Mouse (Mus musculus) mouse trophoblast stem cell (cell line): ENCODE data around the gene Ice2.

ENCODE experiments used
- in situ Hi-C, 2 experiments: fragments of 300-500 bp; cut with MseI, MboI; formaldehyde crosslinking; loops; 2 replicates in 1 of 2; 3 replicates in 1 of 2; pipeline ENCODE4 v1.15.1; 2025

Ice2 gene

GRCm38 (mm10) chr9:69397760-69398452, at the start of gene Ice2:
Gene Ice2, plus strand, starts transcription at chr9:69397906.
- in situ Hi-C loops, result no loop called here

GRCm38 (mm10) chr9:69349537-69349936, 48.2 kb upstream of the Ice2 start:
- in situ Hi-C loops, result no loop called here

- in situ Hi-C loops, result loop anchor here in 1 of 2 experiments (25.0 kb wide), 1 partner anchor 133 kb away; no protein-coding TSS in a partner anchor
Measured at GRCm38 (mm10) chr9:69354228-69354627, 43.5 kb upstream of the Ice2 start.

DNA sequence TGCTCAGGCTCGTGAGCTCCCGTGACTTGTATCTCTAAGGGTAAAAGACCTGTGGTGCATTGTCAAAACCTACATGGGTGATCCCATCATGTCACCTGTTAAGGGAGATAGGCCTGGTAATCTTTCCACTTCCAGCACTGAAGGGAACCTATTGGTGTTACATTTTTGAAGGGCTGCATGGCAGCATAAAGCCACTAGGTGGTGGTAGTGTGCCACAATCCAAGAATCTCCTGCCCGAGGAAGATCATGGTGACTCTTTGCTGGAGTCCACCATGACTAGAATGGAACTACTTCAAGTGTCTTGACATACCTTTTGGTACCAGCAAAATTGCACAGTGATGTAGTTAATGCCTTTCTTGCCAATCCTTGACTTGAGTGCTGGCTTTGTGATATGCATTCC, 39.9 kb upstream of the Ice2 start:
- in situ Hi-C loops, result loop anchor here in 1 of 2 experiments (25.0 kb wide), 1 partner anchor 129 kb away; no protein-coding TSS in a partner anchor

- in situ Hi-C loops, result loop anchor here in 1 of 2 experiments (25.0 kb wide), 1 partner anchor 129 kb away; no protein-coding TSS in a partner anchor
Measured at GRCm38 (mm10) chr9:69358797-69359196, 38.9 kb upstream of the Ice2 start.

GRCm38 (mm10) chr9:69361951-69362445, 35.7 kb upstream of the Ice2 start:
- in situ Hi-C loops, result loop anchor here in 1 of 2 experiments (25.0 kb wide), 1 partner anchor 125 kb away; no protein-coding TSS in a partner anchor

DNA sequence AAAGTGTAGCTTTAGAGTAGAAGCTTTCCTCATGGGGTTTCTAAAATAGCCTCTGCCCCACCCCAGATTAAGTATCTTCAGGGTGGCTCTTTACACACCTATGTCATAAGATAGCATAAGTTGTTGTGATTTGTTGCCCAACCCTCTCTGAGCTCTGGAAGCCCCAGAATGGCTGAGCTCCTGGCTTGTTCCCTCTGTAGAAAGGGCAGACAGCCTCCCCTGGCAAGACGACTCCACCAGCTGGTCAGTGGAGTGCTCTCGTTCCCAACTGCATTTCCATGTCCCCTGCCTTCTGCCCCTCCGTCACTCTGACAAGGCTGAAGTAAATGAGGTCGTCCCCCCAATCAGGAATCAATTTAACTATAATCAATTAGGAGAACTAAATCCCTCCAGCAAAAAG, 34.9 kb upstream of the Ice2 start:
- in situ Hi-C loops, result loop anchor here in 1 of 2 experiments (25.0 kb wide), 1 partner anchor 125 kb away; no protein-coding TSS in a partner anchor

DNA sequence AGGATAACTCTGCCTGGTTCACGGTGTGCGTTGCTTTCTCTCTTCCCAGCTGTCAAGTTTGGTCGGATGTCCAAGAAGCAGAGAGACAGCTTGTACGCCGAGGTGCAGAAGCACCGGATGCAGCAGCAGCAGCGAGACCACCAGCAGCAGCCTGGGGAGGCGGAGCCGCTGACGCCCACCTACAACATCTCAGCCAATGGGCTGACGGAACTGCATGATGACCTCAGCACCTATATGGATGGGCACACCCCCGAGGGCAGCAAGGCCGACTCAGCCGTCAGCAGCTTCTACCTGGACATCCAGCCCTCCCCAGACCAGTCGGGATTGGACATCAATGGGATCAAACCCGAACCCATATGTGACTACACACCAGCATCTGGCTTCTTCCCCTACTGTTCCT, 33.6 kb upstream of the Ice2 start:
- in situ Hi-C loops, result loop anchor here in 1 of 2 experiments (25.0 kb wide), 1 partner anchor 123 kb away; no protein-coding TSS in a partner anchor

GRCm38 (mm10) chr9:69367055-69367454, 30.7 kb upstream of the Ice2 start:
- in situ Hi-C loops, result loop anchor here in 1 of 2 experiments (25.0 kb wide), 1 partner anchor 120 kb away; no protein-coding TSS in a partner anchor

- in situ Hi-C loops, result loop anchor here in 1 of 2 experiments (25.0 kb wide), 1 partner anchor 119 kb away; no protein-coding TSS in a partner anchor
Measured at GRCm38 (mm10) chr9:69368071-69368470, 29.6 kb upstream of the Ice2 start.

DNA sequence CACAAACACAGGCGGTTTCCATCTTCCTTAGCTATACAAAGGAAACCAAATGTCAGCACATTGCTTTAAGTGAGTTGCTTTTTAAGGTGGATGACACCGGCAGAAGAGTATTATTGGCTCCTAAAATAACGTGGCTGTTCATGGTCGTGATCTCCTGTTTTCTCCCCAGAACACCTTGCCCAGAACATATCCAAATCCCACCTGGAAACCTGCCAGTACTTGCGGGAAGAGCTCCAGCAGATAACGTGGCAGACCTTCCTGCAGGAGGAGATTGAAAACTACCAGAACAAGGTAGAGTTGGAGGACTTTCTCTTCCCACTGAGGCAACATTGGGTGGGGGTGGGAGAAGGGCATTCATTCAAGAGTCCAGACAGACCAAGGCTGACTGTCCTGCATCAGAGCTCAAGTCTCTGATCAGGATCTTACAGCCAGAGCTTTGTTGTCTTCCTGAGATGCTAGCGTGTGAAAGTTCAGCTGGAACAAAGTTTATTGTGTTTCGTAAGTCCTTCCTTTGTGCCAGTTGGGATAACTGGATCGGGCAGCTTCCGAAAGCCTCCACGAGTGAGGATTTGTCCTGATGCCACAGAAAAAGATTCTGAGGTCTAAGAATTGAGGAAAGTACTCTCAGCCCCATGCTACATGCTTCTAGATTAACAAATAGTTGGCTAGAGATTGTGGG, 26.5 kb upstream of the Ice2 start:
- in situ Hi-C loops, result loop anchor here in 1 of 2 experiments (25.0 kb wide), 1 partner anchor 116 kb away; no protein-coding TSS in a partner anchor

DNA sequence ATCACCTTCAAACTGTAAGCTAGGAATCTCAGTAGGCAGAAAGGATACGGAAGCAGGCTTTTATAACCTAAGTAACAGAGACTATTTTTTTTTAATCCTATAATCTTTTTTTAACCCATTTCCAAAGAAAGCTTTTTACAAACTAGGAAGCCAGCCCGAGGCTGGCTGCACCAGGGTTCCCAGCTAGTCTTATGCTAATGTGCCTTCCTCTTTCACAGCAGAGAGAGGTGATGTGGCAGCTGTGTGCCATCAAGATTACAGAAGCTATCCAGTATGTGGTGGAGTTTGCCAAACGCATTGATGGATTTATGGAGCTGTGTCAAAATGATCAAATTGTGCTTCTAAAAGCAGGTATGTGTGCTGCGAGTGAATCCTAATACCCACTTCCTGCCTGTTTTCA, 24.8 kb upstream of the Ice2 start:
- in situ Hi-C loops, result loop anchor here in 1 of 2 experiments (25.0 kb wide), 1 partner anchor 114 kb away; no protein-coding TSS in a partner anchor

- in situ Hi-C loops, result no loop called here
Measured at GRCm38 (mm10) chr9:69376982-69377653, 20.6 kb upstream of the Ice2 start.

DNA sequence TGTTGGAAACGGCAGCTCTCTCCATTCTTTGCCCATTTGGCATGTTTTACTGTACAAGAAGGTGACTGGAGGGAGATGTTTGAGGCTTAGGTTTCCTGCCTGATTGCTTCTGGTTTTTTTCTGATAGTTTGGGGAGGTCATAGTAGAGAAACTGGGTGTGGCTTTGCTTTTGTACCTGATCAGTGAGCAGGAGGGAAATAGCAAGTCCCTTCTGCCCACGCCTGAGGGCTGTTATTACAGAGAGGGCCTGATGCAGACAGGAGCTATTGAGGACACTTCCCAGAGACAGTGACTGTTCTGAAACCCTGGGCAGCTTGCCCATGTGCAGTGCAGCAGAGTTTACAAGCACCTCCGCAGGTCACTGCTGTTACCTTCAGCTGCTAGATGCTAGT, 20.1 kb upstream of the Ice2 start:
- in situ Hi-C loops, result no loop called here

DNA sequence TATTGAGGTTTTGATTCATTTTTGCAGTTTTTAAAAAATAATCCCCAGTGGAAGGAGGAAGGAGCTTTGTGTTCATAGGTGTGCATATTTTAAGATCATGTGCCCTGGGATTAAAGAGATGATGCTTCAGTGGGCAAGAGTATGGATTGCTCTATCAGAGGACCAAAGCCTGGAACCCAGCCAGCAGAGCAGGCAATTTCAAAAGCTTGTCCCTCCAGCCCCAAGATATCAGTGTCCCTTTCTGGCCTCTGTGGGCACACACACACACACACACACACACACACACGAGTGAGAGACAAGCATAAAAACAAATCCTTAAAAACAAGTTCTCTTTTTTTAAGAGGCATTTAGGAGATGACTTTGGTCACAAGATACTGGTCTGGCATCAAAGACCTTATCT, 17.2 kb upstream of the Ice2 start:
- in situ Hi-C loops, result no loop called here

GRCm38 (mm10) chr9:69381741-69382140, 16.0 kb upstream of the Ice2 start:
- in situ Hi-C loops, result no loop called here

GRCm38 (mm10) chr9:69384475-69384874, 13.2 kb upstream of the Ice2 start:
- in situ Hi-C loops, result no loop called here

- in situ Hi-C loops, result no loop called here
Measured at GRCm38 (mm10) chr9:69384905-69385304, 12.8 kb upstream of the Ice2 start.

DNA sequence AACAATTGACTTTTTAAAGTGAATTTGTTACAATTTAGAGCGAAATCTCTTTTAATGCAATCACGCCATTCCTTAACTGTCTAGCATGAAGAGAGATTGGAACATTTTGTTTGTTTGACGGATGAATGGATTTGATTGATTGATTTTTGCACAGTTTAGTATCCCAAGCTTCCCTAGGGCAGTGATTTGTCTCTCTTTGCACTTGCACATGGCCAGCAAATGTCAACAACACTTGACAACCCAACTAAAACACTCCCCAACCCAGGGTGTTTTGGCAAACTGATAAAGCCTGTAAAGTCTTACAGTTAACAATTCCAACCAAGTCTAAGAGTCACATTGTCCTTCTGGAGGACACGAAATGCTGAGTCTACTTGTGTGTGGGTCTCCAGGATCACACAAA, 10.4 kb upstream of the Ice2 start:
- in situ Hi-C loops, result no loop called here

DNA sequence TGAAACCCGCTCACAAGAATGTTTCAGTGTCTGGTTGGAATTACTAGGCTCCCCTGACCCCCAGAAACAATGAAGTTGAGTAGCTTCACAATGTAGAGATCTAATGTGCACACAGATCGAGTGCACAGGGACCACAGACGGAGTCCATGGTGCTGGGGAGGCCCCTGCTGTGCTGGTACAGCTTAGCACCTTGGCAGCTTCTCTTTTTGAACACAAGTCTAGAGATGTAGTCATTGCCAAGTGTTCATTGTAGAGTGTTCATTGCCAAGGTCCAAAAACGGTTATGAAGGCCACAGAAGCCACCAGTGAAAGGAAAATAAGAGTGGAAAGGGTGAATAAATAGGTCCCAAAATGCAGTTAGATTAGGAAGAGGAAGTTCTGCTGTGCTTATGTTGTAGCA, 7.1 kb upstream of the Ice2 start:
- in situ Hi-C loops, result no loop called here

DNA sequence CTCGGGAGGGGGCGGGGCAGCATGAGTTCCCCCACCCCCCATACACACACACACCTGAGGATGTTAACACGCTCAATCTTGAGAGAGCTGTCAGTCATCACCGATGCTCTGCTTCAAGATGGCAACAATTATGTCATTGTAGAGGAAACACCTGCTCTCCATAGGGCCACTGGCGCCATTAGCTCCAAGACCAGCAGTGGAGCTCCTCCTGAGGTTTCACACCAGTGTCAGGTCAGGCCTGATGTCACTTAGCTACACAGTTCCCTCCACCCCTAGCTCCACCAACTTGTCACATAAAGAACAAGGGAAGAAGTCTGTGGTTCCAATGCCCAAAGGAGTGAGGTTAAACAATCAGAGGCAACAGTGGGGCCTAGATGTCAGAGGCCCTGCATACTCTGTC, 3.5 kb upstream of the Ice2 start:
- in situ Hi-C loops, result no loop called here

GRCm38 (mm10) chr9:69397432-69397759, 310 bp upstream of the Ice2 start:
- in situ Hi-C loops, result no loop called here
